Mouse (Mus musculus) right cerebral cortex, postnatal 10 days (tissue): ENCODE results near the gene Cldn7.

Experiments
- DNase-seq, 2 experiments: peaks; one replicate each; pipeline ENCODE4 v3.0.0; 2021; ENCODE audit warnings: low spot score in 2 of 2

The Cldn7 gene

GRCm38 (mm10) chr11:69933066-69933465, 31.5 kb upstream of the Cldn7 start:
- no peak for DNase-seq

- peak; percentile 88 to 94 for DNase-seq
Measured at GRCm38 (mm10) chr11:69934169-69934568, 30.4 kb upstream of the Cldn7 start.

- DNase-seq: no peak
Measured at GRCm38 (mm10) chr11:69934681-69935080, 29.9 kb upstream of the Cldn7 start.

- peak; percentile 94 for DNase-seq
Measured at GRCm38 (mm10) chr11:69935137-69935879, 29.3 kb upstream of the Cldn7 start, which contains the start of gene Ybx2. Ybx2 (plus strand) TSS chr11:69935796.

GRCm38 (mm10) chr11:69936156-69936555, 28.4 kb upstream of the Cldn7 start:
- no peak for DNase-seq

- no peak for DNase-seq
Measured at GRCm38 (mm10) chr11:69936714-69937347, 27.7 kb upstream of the Cldn7 start.

- no peak for DNase-seq
Measured at GRCm38 (mm10) chr11:69937385-69937784, 27.2 kb upstream of the Cldn7 start.

GRCm38 (mm10) chr11:69937834-69938233, 26.7 kb upstream of the Cldn7 start:
- no peak for DNase-seq

- no peak for DNase-seq
Measured at GRCm38 (mm10) chr11:69938401-69938979, 26.1 kb upstream of the Cldn7 start.

GRCm38 (mm10) chr11:69939181-69939580, 25.4 kb upstream of the Cldn7 start:
- DNase-seq: no peak

- DNase-seq: no peak
Measured at GRCm38 (mm10) chr11:69939731-69940130, 24.8 kb upstream of the Cldn7 start.

- no peak for DNase-seq
Measured at GRCm38 (mm10) chr11:69940962-69941361, 23.6 kb upstream of the Cldn7 start.

- DNase-seq: no peak
Measured at GRCm38 (mm10) chr11:69945216-69945615, 19.4 kb upstream of the Cldn7 start.

- DNase-seq: no peak
Measured at GRCm38 (mm10) chr11:69945997-69946891, 18.3 kb upstream of the Cldn7 start.

GRCm38 (mm10) chr11:69947337-69948065, 17.1 kb upstream of the Cldn7 start:
- DNase-seq: no peak

- peak; percentile 84 to 88 for DNase-seq
Measured at GRCm38 (mm10) chr11:69948066-69948762, 16.4 kb upstream of the Cldn7 start, which contains the start of gene Slc2a4. Slc2a4 (minus strand) TSS chr11:69948188.

- DNase-seq: peak; percentile 78 to 82
Measured at GRCm38 (mm10) chr11:69948763-69949150, 15.8 kb upstream of the Cldn7 start.

GRCm38 (mm10) chr11:69950807-69951459, 13.6 kb upstream of the Cldn7 start:
- no peak for DNase-seq

GRCm38 (mm10) chr11:69952274-69952673, 12.3 kb upstream of the Cldn7 start:
- no peak for DNase-seq
